9 mouse cellular contexts compared by ENCODE assay signal in the genomic region with DNA sequence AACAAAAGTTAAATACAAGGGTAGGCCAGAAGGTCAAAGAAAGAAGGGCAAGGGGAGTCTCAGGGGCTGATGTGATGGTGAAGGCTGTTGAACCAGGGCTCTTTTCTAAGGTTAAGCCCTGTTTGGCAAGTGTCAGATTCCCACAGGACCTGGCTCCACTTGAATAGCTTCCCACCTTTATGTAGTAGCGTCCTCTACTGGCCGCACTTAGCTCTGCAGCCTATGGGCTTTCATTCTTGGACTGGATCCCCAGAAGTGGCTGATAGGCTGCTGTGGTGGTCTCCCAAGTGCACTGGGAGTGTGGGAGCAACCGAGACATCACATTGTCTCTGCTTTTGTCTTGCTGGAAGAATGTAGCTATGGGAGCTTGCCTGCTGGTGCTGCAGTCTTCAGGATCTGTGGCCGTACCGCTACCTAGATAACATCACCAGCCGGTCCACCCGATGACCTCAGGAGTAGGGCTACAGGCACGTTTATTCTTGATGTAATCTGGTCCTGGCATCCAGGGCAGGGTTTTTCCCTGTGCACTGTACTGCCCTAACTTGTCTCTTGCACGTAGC. TPM values are rescaled to one million over a fixed set of nuclear protein-coding genes. Genes with fewer than 3 reads are reported as not detected.
DNase-seq lines count a peak whose midpoint lies in the region; ATAC-seq and TF ChIP-seq lines count a peak whose summit lies in the region.
"Had no signal": no experiment of that assay in that cellular context is flagged by ENCODE, and none has a peak within 500 bp of the region (broad histone marks: within the 10 kb centered on the region; RNA-seq: fewer than 3 reads in every experiment).

No protein-coding gene starts in this region.

- peak; percentile 46 for DNase-seq in cerebellum, adult 9-10 months
- no peak for DNase-seq in cerebellum, adult 11-12 months
- DNase-seq in liver, embryonic 14.5 days (ENCODE audit: low read depth in 3 of 3, low spot score in 3 of 3) = no peak
- peak; percentile 81 for DNase-seq in ZHBTc4 (ENCODE audit: low read depth, low spot score)
- peak; percentile 21 to 56 for DNase-seq in frontal cortex, postnatal 36 days (ENCODE audit: low spot score in 2 of 2)
- peak; percentile 47 for DNase-seq in midbrain, embryonic 14.5 days

- 70% methylated on average over 9 of the region's 9 CpGs for WGBS in liver, embryonic 14.5 days (ENCODE audit: insufficient replicate concordance)
- 68% methylated on average over 9 of the region's 9 CpGs for WGBS in liver, embryonic 12.5 days (ENCODE audit: insufficient replicate concordance)
- WGBS in midbrain, embryonic 14.5 days = 86% methylated on average over 9 of the region's 9 CpGs

- peak; percentile 78 for TF ChIP-seq CTCF in liver, embryonic 14.5 days (IDR thresholded peaks at IDR 0.05; ENCODE audit: low read depth)

- no peak for ATAC-seq in liver, embryonic 14.5 days (ENCODE audit: insufficient read depth)
- ATAC-seq in liver, embryonic 12.5 days = no peak
- no peak for ATAC-seq in midbrain, embryonic 14.5 days (ENCODE audit: low FRiP score, low TSS enrichment)
- no peak for ATAC-seq in erythroid progenitor cell, adult 5-6 weeks (replicated peaks; ENCODE audit: low FRiP score, poor library complexity, severe bottlenecking)

- no peaks in the 10 kb centered on the region for H3K27me3 ChIP-seq in liver, embryonic 14.5 days (ENCODE audit: control insufficient read depth, insufficient read depth, low read length)
- no peaks in the 10 kb centered on the region for H3K27me3 ChIP-seq in liver, embryonic 12.5 days (replicated peaks)
- H3K27me3 ChIP-seq in midbrain, embryonic 14.5 days (ENCODE audit: control insufficient read depth, insufficient read depth, low read length) = no peaks in the 10 kb centered on the region
- H3K27me3 ChIP-seq: heart, embryonic 15.5 days had no signal

- no peak for TF ChIP-seq EP300 in liver, embryonic 14.5 days (IDR thresholded peaks at IDR 0.05; ENCODE audit: low read depth)

- no peak overlapping the region for H3K27ac ChIP-seq in liver, embryonic 14.5 days
- H3K27ac ChIP-seq in liver, embryonic 12.5 days = no peak overlapping the region
- H3K27ac ChIP-seq in midbrain, embryonic 14.5 days (replicated peaks; ENCODE audit: low read depth, low read length) = no peak overlapping the region
- H3K27ac ChIP-seq: heart, embryonic 15.5 days had no signal

- peaks cover 47% of the 10 kb centered on the region for H3K36me3 ChIP-seq in liver, embryonic 14.5 days (replicated peaks; ENCODE audit: control insufficient read depth, insufficient read depth, low read depth)
- peaks cover 58% of the 10 kb centered on the region for H3K36me3 ChIP-seq in liver, embryonic 12.5 days
- peaks cover 51% of the 10 kb centered on the region for H3K36me3 ChIP-seq in midbrain, embryonic 14.5 days (ENCODE audit: control insufficient read depth, insufficient read depth, low read length)

- H3K4me3 ChIP-seq in liver, embryonic 14.5 days (ENCODE audit: insufficient read depth in 1 of 2, low read depth in 2 of 2, low read length in 2 of 2) = no peak overlapping the region
- no peak overlapping the region for H3K4me3 ChIP-seq in liver, embryonic 12.5 days
- no peak overlapping the region for H3K4me3 ChIP-seq in midbrain, embryonic 14.5 days (replicated peaks; ENCODE audit: low read depth, low read length)
- H3K4me3 ChIP-seq: heart, embryonic 15.5 days had no signal

- H3K9ac ChIP-seq in liver, embryonic 14.5 days (replicated peaks) = no peak overlapping the region
- H3K9ac ChIP-seq in liver, embryonic 12.5 days = no peak overlapping the region
- H3K9ac ChIP-seq in midbrain, embryonic 14.5 days (replicated peaks; ENCODE audit: low read length) = no peak overlapping the region
- H3K9ac ChIP-seq: heart, embryonic 15.5 days had no signal

- no peaks in the 10 kb centered on the region for H3K9me3 ChIP-seq in liver, embryonic 14.5 days (ENCODE audit: control insufficient read depth, low read length)
- H3K9me3 ChIP-seq in liver, embryonic 12.5 days (replicated peaks) = no peaks in the 10 kb centered on the region
- no peaks in the 10 kb centered on the region for H3K9me3 ChIP-seq in midbrain, embryonic 14.5 days (ENCODE audit: control insufficient read depth, low read length)
- H3K9me3 ChIP-seq: heart, embryonic 15.5 days had no signal

- H3K4me2 ChIP-seq in liver, embryonic 14.5 days (ENCODE audit: low read depth) = no peak overlapping the region
- H3K4me2 ChIP-seq in liver, embryonic 12.5 days = no peak overlapping the region
- H3K4me2 ChIP-seq in midbrain, embryonic 14.5 days (ENCODE audit: low read length) = no peak overlapping the region
- H3K4me2 ChIP-seq: heart, embryonic 15.5 days had no signal

- H3K4me1 ChIP-seq in liver, embryonic 14.5 days (replicated peaks; ENCODE audit: control insufficient read depth in 2 of 2, insufficient read depth in 2 of 2, low read length in 1 of 2) = no peaks in the 10 kb centered on the region
- H3K4me1 ChIP-seq in liver, embryonic 12.5 days = no peaks in the 10 kb centered on the region
- H3K4me1 ChIP-seq in midbrain, embryonic 14.5 days (ENCODE audit: control insufficient read depth, insufficient read depth, low read length) = no peaks in the 10 kb centered on the region
- H3K4me1 ChIP-seq: heart, embryonic 15.5 days had no signal

RNA-seq across cellular contexts. Expression of gene Txndc9, which starts 11.8 kb away (rescaled TPM):
- 9.7 and 20.5 TPM in 2 replicates for polyA plus RNA-seq in liver, embryonic 14.5 days (2012; rRNA removed)
- polyA plus RNA-seq in liver, embryonic 14.5 days (2014; fragmentation: Nextera tagmentation; extraction: Ambion mirVana) = 59.1 and 65.9 TPM in 2 replicates
- polyA plus RNA-seq in liver, embryonic 12.5 days (2016; fragmentation: Nextera tagmentation; extraction: Ambion mirVana) = 82.7 and 86.3 TPM in 2 replicates
- polyA plus RNA-seq in midbrain, embryonic 14.5 days (2014; fragmentation: Nextera tagmentation; extraction: Ambion mirVana) = 137 and 153 TPM in 2 replicates
- total RNA-seq in erythroid progenitor cell, adult 5-6 weeks (2015; ENCODE audit: low replicate concordance) = 26.8 and 59.1 TPM in 2 replicates
- total RNA-seq in erythroid progenitor cell, adult 5-6 weeks (2017; ENCODE audit: low replicate concordance) = 27.0 and 43.0 TPM in 2 replicates

RNA-seq across cellular contexts. Expression of gene Eif5b, which starts 12.0 kb away (rescaled TPM):
- polyA plus RNA-seq in liver, embryonic 14.5 days (2012; rRNA removed) = 16.8 and 23.9 TPM in 2 replicates
- 14.0 and 16.2 TPM in 2 replicates for polyA plus RNA-seq in liver, embryonic 14.5 days (2014; fragmentation: Nextera tagmentation; extraction: Ambion mirVana)
- 28.5 and 28.8 TPM in 2 replicates for polyA plus RNA-seq in liver, embryonic 12.5 days (2016; fragmentation: Nextera tagmentation; extraction: Ambion mirVana)
- 20.7 and 23.9 TPM in 2 replicates for polyA plus RNA-seq in midbrain, embryonic 14.5 days (2014; fragmentation: Nextera tagmentation; extraction: Ambion mirVana)
- total RNA-seq in erythroid progenitor cell, adult 5-6 weeks (2015; ENCODE audit: low replicate concordance) = 14.4 and 14.7 TPM in 2 replicates
- 12.9 and 14.9 TPM in 2 replicates for total RNA-seq in erythroid progenitor cell, adult 5-6 weeks (2017; ENCODE audit: low replicate concordance)

RNA-seq across cellular contexts. Expression of gene Lyg1, which starts 28.3 kb away (rescaled TPM):
- not detected in 2 replicates for polyA plus RNA-seq in liver, embryonic 14.5 days (2012; rRNA removed)
- not detected in 2 replicates for polyA plus RNA-seq in liver, embryonic 14.5 days (2014; fragmentation: Nextera tagmentation; extraction: Ambion mirVana)
- not detected in 2 replicates for polyA plus RNA-seq in liver, embryonic 12.5 days (2016; fragmentation: Nextera tagmentation; extraction: Ambion mirVana)
- not detected in 2 replicates for polyA plus RNA-seq in midbrain, embryonic 14.5 days (2014; fragmentation: Nextera tagmentation; extraction: Ambion mirVana)
- not detected in 2 replicates for total RNA-seq in erythroid progenitor cell, adult 5-6 weeks (2015; ENCODE audit: low replicate concordance)
- not detected in 2 replicates for total RNA-seq in erythroid progenitor cell, adult 5-6 weeks (2017; ENCODE audit: low replicate concordance)
- polyA plus RNA-seq: heart, embryonic 15.5 days had no signal

Comparison
In these comparisons a context has a peak if more than half of its experiments do, and no peak if none do; other contexts are left out.
1. DNase-seq: peak in cerebellum, adult 9-10 months (single experiment), ZHBTc4 (single experiment), frontal cortex, postnatal 36 days (2 of 2) and midbrain, embryonic 14.5 days (single experiment); none in cerebellum, adult 11-12 months (single experiment) and liver, embryonic 14.5 days (0 of 3).